Mouse (Mus musculus) Patski (cell line): ENCODE data around the gene Stx16. TPM values are rescaled to one million over a fixed set of nuclear protein-coding genes. Genes with fewer than 3 reads are reported as not detected.

ENCODE experiments used
- ATAC-seq: fragments of 100-300 bp; one replicate; pipeline ENCODE4 v1.8.0; 2021
- CTCF ChIA-PET: fragments of 350-600 bp; sonication (Branson Sonifier 250); formaldehyde crosslinking; loops from one replicate; lab custom pipeline; 2022; ENCODE audit warnings: inconsistent platforms; lab: Charles Lee
- POLR2A ChIA-PET: fragments of 350-600 bp; sonication (Branson Sonifier 250); formaldehyde crosslinking; loops from one replicate; lab custom pipeline; 2022; ENCODE audit warnings: antibody characterized with exemption, inconsistent platforms; lab: Charles Lee
- DNase-seq: peaks from one replicate; pipeline ENCODE4 v3.0.0-alpha.2; 2011; ENCODE audit warnings: low read depth, low spot score
- H3K27me3 ChIP-seq: fragments of 371-371 bp; one replicate; pipeline ENCODE4 v1.5.1; 2021
- CTCF ChIP-seq: fragments of 100-300 bp; IDR thresholded peaks from one replicate; pipeline ENCODE4 v1.5.1; 2021
- in situ Hi-C: fragments of 300-500 bp; cut with MboI; formaldehyde crosslinking; loops from 3 replicates; pipeline ENCODE4 v1.11.1; 2018; ENCODE audit warnings: low pct_unique_long_range_greater_than_20kb, mixed read lengths
- polyA plus RNA-seq: library from polyadenylated mRNA; unstranded; gene quantifications from one replicate; pipeline ENCODE4 v1.2.3, GENCODE M21; 2021

The Stx16 gene
- polyA plus RNA-seq, 1 experiment from 2014 or later: 42.4 TPM

GRCm38 (mm10) chr2:174059591-174060385 lies 16.3 kb upstream of the Stx16 start:
- ChIA-PET CTCF (no interaction called here), POLR2A (no interaction called here)
- in situ Hi-C loops: no loop called here
- no peaks in the 10 kb centered on the region for H3K27me3 ChIP-seq
- ATAC-seq (no peak), DNase-seq (no peak)
- no peak for TF ChIP-seq CTCF

GRCm38 (mm10) chr2:174061219-174061618 lies 14.9 kb upstream of the Stx16 start:
- DNase-seq (no peak), ATAC-seq (no peak)
- TF ChIP-seq CTCF: no peak
- H3K27me3 ChIP-seq: no peaks in the 10 kb centered on the region
- in situ Hi-C loops: no loop called here
- ChIA-PET POLR2A (no interaction called here), CTCF (no interaction called here)

DNA sequence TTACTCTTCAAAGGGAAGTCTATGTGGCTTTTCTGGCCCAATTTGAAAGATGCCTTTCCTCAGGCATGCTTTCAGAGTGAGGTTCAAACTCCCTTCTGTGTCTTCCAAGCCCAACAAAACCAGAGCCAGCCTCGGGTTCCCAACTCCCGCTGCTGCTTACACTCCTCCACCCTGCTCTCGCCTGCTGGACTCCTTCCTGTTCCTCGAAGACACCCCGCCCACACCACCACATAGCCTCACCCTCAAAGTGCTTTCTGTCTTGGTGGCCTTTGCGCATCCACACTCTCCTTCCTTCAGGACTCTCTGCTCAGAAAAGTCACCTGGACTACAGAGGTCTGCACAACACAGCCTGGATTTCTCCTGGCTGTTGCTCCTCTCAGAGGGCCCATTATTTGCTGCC lies 13.0 kb upstream of the Stx16 start:
- POLR2A ChIA-PET: no interaction called here
- TF ChIP-seq CTCF: no peak
- CTCF ChIA-PET: no interaction called here
- DNase-seq (no peak), ATAC-seq (no peak)
- no peaks in the 10 kb centered on the region for H3K27me3 ChIP-seq
- in situ Hi-C loops: no loop called here

- H3K27me3 ChIP-seq: no peaks in the 10 kb centered on the region
- in situ Hi-C loops: no loop called here
- ChIA-PET CTCF (interaction anchor here (1.0 kb wide), 1 partner anchor 72 kb away, joined by 3 read pairs; no protein-coding TSS in a partner anchor), POLR2A (no interaction called here)
- ATAC-seq (no peak), DNase-seq (no peak)
- TF ChIP-seq CTCF: no peak
Observed at GRCm38 (mm10) chr2:174063527-174064211, 12.4 kb upstream of the Stx16 start.

DNA sequence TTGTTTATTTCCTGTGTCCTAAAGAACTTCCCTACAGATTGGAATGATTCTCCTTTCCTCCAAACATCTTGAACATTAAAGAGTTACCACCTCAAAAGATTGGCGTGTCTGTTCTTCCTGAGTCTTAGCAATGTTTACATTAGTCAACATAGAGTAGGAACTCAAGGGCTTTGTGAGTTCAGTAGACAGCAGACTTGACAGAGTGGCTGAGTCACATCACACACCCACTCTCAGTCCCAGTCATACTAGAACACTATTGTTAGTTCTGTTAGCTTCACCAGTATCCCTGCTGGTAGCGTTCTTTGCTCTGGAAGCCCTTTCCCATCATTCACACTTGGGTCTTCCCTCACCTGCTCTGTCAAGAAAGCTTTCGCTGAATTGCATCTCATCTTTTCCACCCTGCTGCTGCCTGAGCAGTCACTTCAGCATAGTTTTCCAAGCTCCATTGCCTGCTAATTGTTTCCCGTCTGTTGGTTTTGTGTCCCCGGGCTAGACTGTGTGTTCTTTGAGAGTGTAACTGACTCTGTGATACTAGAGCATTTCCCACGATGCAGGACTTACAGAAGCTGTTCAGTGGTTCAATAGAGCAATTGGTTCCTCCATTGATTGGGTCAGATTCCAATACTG lies 8.2 kb upstream of the Stx16 start:
- CTCF ChIA-PET: interaction anchor here (1.3 to 1.5 kb wide), 2 partner anchors 11 to 12 kb away, joined by 3 to 4 read pairs; no protein-coding TSS in a partner anchor
- POLR2A ChIA-PET: no interaction called here
- no peak for TF ChIP-seq CTCF
- DNase-seq (peak; percentile 64), ATAC-seq (peak; percentile 62)
- in situ Hi-C loops: no loop called here
- no peaks in the 10 kb centered on the region for H3K27me3 ChIP-seq

DNA sequence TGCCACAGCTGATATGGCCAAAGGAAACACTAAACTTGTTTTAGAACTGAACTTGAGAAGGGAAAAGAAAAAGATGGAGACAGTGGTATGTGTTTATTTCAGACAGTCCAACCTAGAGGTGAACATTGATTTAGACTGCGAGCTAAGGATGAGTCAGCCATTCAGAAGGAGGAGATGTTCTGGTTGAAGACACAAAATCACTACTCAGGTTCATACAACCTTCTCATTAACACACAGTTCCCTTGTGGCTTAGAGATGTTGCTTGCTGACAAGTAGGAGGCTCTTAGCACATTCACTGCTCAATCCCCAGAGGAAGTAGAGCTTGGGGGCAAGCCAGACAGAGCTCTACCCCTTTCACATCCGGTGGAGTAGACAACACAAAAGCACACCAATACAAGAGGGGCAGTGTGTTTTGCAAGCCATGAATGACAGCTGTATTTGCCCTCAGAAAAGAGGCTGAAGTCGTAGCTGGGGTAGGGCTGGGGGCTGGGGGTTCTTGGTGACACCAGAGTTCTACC lies 6.5 kb upstream of the Stx16 start:
- ChIA-PET POLR2A (interaction anchor here (0.5 to 0.6 kb wide), 2 partner anchors 239 to 808 kb away, joined by 3 to 4 read pairs; no protein-coding TSS in a partner anchor), CTCF (no interaction called here)
- no peaks in the 10 kb centered on the region for H3K27me3 ChIP-seq
- DNase-seq: peak; percentile 65
- in situ Hi-C loops: loop anchor here (5.0 to 10.0 kb wide), 2 partner anchors 92 to 275 kb away; no protein-coding TSS in a partner anchor
- no peak for TF ChIP-seq CTCF
- peak; percentile 92 for ATAC-seq

DNA sequence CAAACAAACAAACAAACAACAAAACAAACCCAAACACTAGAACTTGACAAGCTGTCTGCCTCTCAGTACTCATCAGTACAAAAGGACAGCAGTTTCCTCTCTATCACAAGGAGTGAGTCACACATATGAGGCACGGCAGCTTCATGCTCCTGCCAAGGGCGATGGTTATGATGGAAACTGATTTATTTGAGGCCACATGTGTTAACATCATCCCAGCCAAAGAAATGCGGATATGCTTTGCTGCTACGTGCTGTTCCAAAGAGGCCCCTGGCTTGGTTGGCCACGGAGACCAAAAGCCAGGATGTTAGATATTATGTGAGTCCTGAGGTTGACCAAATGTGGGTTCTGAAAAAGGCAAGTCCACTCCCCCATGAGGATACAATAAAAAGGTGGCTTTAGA lies 4.7 kb upstream of the Stx16 start:
- CTCF ChIA-PET: no interaction called here
- POLR2A ChIA-PET: no interaction called here
- H3K27me3 ChIP-seq: no peaks in the 10 kb centered on the region
- no peak for ATAC-seq
- in situ Hi-C loops: loop anchor here (5.0 to 10.0 kb wide), 2 partner anchors 94 to 277 kb away; no protein-coding TSS in a partner anchor
- no peak for TF ChIP-seq CTCF
- DNase-seq: no peak

GRCm38 (mm10) chr2:174073156-174073790 lies 2.8 kb upstream of the Stx16 start:
- no peak for ATAC-seq
- no peaks in the 10 kb centered on the region for H3K27me3 ChIP-seq
- POLR2A ChIA-PET: no interaction called here
- in situ Hi-C loops: loop anchor here (5.0 to 10.0 kb wide), 2 partner anchors 96 to 278 kb away; no protein-coding TSS in a partner anchor
- CTCF ChIA-PET: interaction anchor here (1.3 kb wide), 1 partner anchor 23 kb away, joined by 3 read pairs; no protein-coding TSS in a partner anchor
- TF ChIP-seq CTCF: no peak
- no peak for DNase-seq

GRCm38 (mm10) chr2:174074621-174075020 lies 1.5 kb upstream of the Stx16 start:
- TF ChIP-seq CTCF: no peak
- no peaks in the 10 kb centered on the region for H3K27me3 ChIP-seq
- ATAC-seq: no peak
- in situ Hi-C loops: loop anchor here (5.0 to 25.0 kb wide), 4 partner anchors 97 to 388 kb away; partner anchors contain the start of genes Atp5e, Gnas, Prelid3b and Tubb1
- ChIA-PET CTCF (interaction anchor here (1.0 kb wide), 1 partner anchor 82 kb away, joined by 4 read pairs; no protein-coding TSS in a partner anchor), POLR2A (interaction anchor here (0.5 kb wide), 1 partner anchor 807 kb away, joined by 4 read pairs; no protein-coding TSS in a partner anchor)
- no peak for DNase-seq
